Mouse (Mus musculus): ENCODE results near the gene Pgs1. TPM values are rescaled to one million over a fixed set of nuclear protein-coding genes. Genes with fewer than 3 reads are reported as not detected.

The Pgs1 gene
- polyA plus RNA-seq, 2 experiments from 2014 or later: 34.3 to 38.8 TPM

DNA sequence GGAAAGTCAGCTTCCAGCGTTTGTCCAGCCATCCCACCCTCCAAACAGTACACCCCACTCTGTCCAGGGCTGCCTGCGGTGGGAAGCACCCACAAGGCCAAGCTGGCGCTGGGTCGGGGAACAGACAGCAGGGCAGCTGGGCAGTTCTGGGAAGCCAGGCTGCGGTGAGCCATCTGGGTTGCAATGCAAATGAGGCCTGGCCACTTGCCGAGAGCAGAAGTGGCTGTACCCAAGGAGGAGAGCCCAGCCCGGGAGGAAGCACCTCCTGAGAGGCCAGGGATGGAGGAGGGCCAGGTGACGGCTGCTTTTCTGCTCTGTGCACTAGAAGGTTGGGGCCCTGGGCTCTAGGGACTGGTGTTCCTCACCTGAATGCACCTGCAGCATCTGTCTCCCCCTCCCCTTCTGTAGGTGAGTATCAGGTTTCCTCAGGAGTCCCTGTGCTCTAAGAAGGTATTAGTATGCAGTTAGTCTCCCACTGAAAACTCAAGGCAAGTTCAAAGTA, 10.0 kb upstream of the Pgs1 start:
- no peak for ATAC-seq

DNA sequence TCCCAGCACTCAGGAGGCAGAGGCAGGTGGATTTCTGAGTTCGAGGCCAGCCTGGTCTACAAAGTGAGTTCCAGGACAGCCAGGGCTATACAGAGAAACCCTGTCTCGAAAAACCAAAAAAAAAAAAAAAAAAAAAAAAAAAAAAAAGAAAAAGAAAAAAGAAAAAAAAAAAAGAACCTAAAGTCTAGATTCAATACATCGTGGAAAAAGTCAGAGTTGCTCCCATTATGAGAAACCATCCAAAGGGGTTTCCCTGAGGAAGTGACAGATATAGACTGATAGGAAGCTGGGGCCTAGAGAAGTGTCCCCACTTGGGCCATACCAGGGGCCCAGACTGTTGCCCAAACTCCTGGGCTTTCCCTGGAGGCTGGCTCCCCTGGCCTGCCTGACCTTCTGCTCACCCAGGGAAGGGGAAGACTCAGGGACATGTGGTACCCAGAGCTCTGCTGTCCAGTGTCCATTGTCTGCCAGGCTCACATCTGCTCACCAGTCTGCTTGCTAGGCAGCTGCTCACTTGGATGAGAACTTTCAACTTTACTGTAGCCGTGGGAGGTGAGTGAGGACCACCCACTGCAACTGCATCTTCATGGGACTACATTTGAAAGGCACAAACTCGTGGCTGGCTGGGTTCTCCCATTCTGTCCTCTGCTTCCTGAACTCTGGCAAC, 8.3 kb upstream of the Pgs1 start:
- ATAC-seq: no peak

DNA sequence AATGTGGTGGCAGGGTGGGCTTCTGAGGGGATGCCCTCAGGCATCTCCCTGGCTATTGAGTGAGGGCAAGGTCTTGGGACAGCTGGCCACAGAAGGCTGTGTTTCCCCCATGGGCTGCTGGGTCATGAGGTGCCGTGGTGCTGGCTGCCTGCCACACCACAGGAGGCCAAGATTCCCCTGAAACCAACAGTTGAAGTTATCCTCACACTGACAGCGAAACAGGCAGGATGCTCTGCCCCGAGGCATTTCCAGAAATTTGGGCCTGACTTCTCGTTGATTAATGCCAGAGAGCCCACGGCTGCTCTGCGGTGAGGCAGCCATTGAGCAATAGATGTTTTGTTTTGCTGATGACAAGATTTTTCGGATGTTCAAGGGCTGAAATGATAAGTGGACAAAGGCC, 6.7 kb upstream of the Pgs1 start:
- ATAC-seq: no peak

- ATAC-seq: no peak
Observed at GRCm38 (mm10) chr11:117982426-117982825, 3.7 kb upstream of the Pgs1 start.

DNA sequence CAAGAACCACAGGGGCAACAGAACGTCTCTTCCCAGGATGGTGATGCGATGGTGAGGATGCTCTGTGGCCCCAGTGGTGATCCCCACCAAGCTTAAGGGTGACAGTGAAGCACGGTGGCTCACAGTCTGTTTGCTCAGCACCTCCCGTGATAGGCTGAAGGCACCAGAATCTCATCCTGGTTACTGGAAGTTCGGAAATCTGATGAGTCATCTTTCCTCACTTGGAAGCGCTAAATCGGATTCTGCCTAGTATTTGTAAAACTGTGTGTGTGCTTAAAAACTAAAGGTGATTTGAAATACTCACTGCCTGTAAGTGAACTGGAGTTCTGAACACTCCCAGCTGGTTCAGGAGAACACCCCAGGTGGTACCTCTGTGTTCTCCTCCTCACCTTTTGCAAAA, 2.3 kb upstream of the Pgs1 start:
- no peak for ATAC-seq

DNA sequence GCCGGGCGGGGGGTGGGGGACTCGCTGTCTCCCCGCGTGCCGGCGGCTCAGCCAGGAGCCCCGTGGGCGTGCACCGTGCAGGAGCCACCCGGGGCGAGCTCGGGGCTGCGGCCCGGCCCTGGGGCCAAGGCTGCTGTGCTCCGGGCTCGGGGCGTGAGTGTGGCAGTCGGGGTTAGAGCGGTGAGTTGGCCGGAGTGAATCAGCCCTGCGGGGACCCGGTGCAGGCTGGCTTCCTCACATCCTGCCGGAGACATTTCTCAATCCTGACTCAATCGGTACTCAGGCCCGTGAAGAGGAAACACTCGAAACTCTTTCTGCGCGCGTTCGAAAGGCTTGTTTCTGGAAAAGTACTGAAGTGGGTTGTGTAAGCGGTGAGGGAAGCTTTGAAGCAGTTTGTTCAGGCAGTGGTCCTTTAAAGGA, 950 bp downstream of the Pgs1 start:
- peak; percentile 42 for ATAC-seq

DNA sequence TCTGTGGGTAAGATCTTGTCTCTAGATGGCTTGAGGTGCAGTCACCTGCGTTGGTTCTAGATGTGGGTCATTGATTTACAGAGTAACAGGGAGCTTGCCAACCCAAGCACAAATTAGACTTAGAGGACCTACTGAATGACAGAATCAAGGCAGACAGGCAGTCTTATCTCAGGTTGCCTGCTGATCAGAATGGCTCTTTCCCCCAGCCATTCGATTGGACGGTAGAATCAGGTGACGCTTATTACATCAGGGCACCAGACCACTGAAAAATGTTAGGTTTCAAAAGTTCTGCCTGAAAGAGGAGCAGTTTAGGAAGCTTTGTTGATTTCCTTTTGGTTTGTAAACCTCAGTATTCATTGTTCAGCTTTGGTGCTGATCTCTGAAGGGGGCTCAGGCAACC, 1.9 kb downstream of the Pgs1 start:
- no peak for ATAC-seq

DNA sequence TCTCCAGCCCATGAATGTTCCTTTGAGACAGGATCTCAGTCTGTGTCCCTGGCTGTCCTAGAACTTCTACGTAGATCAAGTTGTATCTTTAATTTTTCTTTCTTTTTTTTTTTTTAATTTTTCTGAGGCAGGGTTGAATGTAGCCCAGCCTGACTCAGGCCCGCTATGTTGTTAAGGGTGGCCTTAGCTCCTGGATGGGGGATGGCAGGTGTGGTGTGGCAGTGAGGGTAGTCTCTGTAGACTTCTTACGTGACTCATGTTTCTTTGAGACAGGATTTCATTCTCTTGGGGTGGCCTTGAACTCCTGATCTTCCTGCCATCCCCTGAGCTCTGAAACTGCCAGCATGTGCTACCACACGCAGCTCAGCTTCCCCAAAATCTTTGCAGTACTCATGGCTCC, 3.1 kb downstream of the Pgs1 start:
- ATAC-seq: no peak

DNA sequence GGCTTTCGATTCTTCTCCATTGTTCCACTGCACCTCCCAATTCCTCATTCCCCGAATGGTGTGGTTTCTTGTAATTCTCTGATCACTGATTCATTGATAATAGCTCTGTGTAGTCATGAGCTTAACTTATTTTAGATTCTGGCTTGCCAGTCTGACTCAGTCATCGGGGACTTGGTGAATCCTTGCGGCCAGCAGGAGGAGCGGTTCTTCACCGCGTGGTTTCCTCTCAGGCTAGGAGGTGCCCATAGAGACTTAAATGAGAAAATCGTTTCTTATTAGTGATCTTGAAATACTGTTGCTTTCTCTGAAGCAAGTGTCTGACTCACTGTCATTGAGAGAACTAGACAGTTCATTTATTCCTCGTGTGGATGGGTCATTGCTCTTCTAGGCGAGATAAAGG, 3.8 kb downstream of the Pgs1 start:
- peak; percentile 34 for ATAC-seq

DNA sequence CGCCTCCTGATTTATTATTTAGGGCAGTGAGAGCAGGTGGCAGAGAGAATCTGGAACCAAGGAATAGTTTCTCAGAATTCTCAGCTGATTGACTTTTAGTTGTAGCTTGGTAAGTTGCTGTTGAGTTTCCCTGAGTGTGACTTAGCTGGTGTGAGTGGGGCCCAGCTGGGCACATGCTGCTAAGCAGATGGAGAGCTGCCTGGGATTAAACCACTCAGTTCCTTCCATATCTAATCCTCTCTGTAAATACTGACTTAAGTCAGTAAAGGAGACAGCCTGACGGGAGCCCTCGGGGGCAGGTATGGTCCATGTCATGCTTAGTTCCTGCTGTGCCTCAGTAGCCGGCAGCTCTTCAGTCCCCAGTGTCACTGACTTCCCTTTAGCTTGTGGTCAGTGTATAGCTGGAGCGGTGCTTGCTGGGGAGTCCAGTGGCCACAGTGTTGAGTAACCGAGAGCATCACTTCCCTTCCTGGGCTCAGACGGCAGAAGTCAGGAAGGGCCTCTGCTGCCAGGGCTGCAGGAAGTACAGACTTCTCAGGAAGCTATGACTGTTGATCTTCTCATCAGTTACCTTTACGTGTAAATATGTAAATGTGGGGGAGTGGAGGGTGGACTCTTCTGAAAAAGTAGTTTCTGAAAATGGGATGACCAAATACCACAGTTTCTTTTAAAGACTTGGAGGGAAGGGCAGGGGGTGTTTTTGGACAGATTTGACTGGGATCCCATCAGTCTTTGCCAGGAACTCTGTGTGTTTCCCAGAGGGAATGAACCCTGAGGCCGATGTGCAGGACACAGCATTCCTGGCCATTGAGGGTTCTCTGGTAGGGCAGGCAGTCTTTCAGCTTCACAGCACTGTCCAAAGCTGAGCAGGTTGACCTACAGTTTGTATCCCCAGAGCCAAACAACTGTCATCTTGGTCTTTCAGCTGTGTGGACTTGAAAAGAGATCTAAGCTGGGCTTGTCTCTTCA, 5.7 kb downstream of the Pgs1 start:
- peak; percentile 64 for ATAC-seq

DNA sequence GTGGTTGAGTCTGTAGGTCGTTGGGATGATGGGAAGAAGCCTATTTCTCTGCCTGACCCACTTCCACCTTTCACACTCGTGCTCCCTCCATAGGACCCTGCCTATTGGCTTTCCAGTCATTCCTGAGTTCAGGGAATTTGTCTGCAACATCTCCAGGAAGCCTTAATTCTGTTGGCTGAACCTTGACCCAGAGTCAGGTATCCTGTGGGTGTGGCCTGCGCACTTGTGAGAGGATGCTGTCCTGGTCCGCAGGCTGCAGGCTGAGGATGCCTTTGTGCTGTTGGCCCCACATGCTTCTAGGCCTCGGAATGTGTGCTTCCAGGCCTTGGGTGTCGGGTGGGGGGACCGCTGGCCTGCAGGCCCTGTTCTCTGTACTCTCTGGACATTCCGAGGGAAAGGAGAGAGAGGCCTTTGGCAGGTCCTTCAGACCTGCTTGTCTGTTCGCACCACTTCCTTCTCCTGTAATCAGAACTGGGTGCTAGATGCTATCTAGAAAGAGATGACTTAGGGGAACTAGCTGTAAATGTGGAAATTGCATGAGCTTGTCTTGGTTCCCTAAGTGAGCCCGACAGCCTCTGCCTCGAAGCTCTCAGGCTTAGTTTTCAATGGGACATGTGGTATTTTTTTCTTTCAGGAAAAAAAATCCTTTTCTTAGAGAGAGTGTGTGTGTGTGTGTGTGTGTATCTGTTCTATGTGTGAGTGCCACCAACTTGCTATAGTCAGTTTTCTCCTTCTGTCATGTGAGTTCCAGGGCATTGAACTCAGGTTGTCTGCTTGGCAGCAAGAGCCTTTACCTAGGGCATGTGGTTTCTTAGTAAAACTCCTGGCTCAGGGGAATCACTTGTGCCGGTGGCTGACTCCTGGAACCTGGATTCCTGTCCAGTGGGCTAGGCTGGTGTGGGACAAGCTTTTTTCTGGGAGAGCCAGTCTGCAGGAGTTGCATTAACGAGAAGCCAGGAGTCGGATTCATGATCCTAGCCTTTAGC, 7.4 kb downstream of the Pgs1 start:
- ATAC-seq: no peak

DNA sequence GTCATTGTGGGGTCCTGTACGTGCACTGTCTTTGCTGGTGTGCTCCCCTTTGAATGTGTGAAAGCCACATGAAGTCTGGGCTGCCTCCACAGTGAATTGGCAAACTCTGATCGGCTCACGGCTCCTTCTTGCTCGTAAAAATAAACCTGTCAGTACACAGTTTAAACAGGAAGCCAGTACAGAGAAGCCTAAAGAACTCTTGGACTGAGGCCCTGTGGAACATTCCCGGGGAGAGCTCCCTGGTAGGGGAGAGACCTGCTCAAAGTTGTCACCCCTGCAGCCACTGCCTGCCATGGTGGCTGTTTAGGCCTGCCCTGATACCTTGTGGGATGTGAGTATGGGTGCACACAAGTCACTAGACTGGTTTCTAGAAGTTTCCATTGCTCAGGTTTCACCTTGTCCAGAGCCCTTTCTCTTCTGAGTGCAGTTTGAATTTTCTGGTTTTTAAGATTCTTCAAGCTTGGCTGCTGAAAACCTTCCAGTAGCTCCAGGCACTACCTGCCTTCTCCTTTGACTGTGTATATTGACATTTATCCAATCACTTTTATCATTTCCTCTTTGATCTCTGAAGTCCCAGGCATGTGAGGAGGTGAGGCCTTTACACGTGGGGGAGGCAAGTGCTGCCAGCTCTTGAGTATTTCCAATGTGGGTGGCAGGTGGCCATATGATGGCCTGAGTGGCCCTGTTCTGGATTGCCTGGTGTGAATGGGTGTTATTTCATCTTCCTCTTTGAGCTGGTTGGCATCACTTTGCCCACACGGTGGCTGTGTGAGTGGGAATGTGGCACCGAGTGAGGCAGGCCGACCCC, 8.4 kb downstream of the Pgs1 start:
- peak; percentile 9 for ATAC-seq

DNA sequence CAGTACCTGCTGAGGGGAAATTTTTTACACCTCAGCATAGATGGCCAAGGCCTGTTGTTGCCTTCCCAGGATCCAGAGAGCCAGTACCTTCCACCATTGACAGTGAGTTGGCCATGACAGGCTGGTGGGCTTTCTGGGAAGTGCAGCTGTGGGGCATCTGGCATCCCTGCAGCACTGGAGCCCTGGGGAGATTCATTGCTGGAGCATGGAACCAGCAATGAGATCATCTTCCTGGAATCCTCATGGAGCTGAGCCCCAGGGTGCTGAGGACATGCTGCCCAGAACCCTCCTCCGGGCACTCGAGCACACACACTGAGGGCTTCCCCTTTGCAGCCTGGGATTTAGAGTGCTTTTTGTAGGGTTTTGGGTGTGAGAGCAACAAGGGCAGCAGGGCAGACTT, 9.2 kb downstream of the Pgs1 start:
- no peak for ATAC-seq

DNA sequence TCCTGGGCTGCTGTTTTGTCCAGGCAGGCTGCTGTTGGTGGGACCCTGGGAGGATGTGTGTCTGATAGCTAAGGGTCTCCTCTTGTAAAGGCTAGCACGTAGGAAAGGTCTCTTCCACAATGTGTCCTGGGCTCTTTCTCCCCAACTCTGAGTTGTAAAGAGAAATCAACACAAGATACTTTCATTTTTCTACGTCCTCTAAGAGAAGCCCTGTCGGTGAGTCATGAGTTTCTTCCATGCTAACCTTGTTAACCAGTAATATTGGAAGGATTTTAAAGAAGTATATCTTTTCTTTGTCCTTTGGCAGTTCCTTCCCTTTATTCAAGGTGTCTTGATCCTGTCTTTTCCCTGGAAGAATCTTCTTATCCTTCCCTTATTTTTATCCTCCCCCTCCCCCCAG, 9.6 kb downstream of the Pgs1 start:
- no peak for ATAC-seq

- no peak for ATAC-seq
Observed at GRCm38 (mm10) chr11:117996066-117996465, 10.0 kb downstream of the Pgs1 start.

GRCm38 (mm10) chr11:117997085-117997484, 11.0 kb downstream of the Pgs1 start:
- no peak for ATAC-seq

DNA sequence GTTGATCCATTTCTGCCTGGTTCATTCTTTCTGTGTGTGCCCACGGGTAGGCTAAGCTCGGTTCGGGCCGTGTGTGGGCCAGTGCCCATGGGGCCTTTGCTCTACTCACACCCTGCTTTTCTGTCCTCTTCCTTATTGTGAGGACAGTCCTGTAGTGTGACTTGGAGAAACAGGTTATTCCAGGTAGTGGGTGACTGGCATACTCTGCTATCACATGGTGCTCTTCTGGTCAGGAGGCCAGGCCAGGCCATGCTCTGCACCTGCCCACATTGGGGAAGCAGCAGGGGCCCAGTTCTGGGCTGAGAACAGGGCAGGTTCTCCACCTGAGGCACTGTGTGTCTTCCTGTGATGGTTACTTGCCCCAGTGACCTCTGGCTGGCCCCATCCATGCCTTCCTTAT, 12.3 kb downstream of the Pgs1 start:
- ATAC-seq: no peak

DNA sequence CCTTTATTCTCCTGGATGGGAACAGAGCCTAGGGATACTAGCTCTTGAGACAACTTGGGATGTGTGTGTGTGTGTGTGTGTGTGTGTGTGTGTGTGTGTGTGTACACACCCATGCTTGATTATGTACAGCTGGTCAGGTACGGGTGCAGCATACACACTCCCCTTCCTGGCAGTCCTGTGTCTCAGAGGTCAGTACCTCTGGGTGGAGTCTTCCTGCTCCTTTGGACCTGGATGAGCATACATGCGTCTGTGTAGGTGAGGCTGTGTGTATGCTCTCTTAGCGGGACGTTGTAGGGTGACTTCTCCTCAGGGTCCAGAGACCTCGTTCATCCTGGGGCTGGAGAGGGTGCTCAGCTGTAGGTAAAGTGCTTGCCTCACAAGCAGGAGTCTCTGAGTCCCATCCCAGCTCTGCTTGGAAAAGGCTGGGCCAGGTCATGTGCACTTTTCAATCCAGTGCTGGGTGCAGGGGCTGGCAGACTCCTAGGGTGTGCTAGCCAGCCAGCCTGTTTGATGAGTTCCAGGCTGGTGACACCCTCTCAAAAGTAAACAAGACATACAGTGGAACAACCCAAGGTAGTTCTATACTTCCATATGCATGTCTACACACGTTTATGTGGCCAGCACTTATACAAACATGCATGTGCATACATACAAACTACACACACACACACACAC, 13.3 kb downstream of the Pgs1 start:
- no peak for ATAC-seq

GRCm38 (mm10) chr11:118000083-118000482, 14.0 kb downstream of the Pgs1 start:
- ATAC-seq: no peak

DNA sequence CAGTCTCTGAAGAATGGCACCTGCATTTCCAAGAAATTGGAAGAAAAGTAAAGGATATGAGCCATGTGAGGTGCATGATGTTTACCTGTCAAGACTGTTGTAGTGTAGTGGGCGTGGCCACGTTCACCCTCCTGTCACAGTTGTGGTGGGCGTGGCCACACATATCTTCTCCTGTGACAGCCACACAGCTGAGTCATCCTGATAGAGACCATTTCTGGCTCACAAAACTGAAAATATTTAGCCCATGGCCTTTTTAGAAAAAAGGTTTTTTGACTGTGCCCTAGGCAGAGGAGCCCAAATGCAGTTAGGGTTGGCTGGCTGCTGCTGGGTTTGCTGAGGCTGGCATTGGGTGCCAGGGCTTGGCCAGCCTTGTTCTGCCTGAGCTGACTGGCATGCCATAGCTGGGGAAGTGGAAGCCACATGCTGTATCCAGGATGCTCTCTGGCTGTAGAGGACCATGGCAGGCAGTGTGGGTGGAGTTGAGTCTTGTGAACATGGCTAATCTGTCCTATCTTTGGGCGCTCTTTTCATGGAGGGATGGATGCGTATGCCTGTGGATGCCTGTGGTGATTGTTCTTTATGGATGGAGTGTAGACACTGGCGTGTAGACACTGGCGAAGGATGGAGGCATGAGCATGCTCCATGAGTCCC, 14.6 kb downstream of the Pgs1 start:
- ATAC-seq: peak; percentile 54

GRCm38 (mm10) chr11:118003176-118003575, 17.1 kb downstream of the Pgs1 start:
- no peak for ATAC-seq

Measured in CD4-positive, CD25-positive, alpha-beta regulatory T cell, adult 4 months (primary cell).